Mouse (Mus musculus) lung, embryonic 16.5 days (tissue): Measurements from ENCODE around the gene T2. TPM values are rescaled to one million over a fixed set of nuclear protein-coding genes. Genes with fewer than 3 reads are reported as not detected.

ENCODE experiments used
- ATAC-seq: fragments of 200-750 bp; cut with Nextera tagmentation; 2 replicates; pipeline ENCODE4 v1.8.0; 2017; ENCODE audit warnings: low read depth, mild to moderate bottlenecking, moderate library complexity
- H3K27ac ChIP-seq: fragments of 300-500 bp; sonication (generic); 2 replicates; pipeline ENCODE4 v1.5.1; 2014; ENCODE audit warnings: mild to moderate bottlenecking, control low read depth, low read length
- H3K27me3 ChIP-seq: fragments of 300-500 bp; sonication (generic); 2 replicates; pipeline ENCODE4 v1.6.1; 2014; ENCODE audit warnings: low read depth, low read length, mixed read lengths; ENCODE audit not compliant: control insufficient read depth, insufficient read depth
- H3K36me3 ChIP-seq: fragments of 300-500 bp; sonication (generic); 2 replicates; pipeline ENCODE4 v1.6.1; 2014; ENCODE audit warnings: low read length; ENCODE audit not compliant: control insufficient read depth, insufficient read depth
- H3K4me1 ChIP-seq: fragments of 300-500 bp; sonication (generic); replicated peaks from 2 replicates; pipeline ENCODE4 v1.6.1; 2014; ENCODE audit warnings: low read length, mixed read lengths; ENCODE audit not compliant: control insufficient read depth, insufficient read depth
- H3K4me2 ChIP-seq: fragments of 300-500 bp; sonication (generic); 2 replicates; pipeline ENCODE4 v1.6.1; 2014; ENCODE audit warnings: low read depth, low read length, control low read depth
- H3K4me3 ChIP-seq: fragments of 300-500 bp; sonication (generic); 2 replicates; pipeline ENCODE4 v1.5.1; 2014; ENCODE audit warnings: mild to moderate bottlenecking, low read length, control low read depth
- H3K9ac ChIP-seq: fragments of 300-500 bp; sonication (generic); 2 replicates; pipeline ENCODE4 v1.6.1; 2014; ENCODE audit warnings: low read length, control low read depth
- H3K9me3 ChIP-seq: fragments of 300-500 bp; sonication (generic); 2 replicates; pipeline ENCODE4 v1.6.1; 2016; ENCODE audit warnings: low read length; ENCODE audit not compliant: control insufficient read depth
- WGBS: fragments of 180-500 bp; shearing (Covaris S2); extraction: QIAGEN DNeasy Blood & Tissue Kit; methylation state at CpG from one replicate; pipeline ENCODE4 v1.1.7; 2014; 5-methylcytosine and 5-hydroxymethylcytosine counted together
- polyA plus RNA-seq: library from polyadenylated mRNA; unstranded; fragments of >200 nt; fragmentation: Nextera tagmentation; extraction: Ambion mirVana; gene quantifications from 2 replicates; pipeline ENCODE4 v1.2.1, GENCODE M21; 2015

Gene T2
- polyA plus RNA-seq, 1 experiment from 2014 or later, result 0.73 TPM

DNA sequence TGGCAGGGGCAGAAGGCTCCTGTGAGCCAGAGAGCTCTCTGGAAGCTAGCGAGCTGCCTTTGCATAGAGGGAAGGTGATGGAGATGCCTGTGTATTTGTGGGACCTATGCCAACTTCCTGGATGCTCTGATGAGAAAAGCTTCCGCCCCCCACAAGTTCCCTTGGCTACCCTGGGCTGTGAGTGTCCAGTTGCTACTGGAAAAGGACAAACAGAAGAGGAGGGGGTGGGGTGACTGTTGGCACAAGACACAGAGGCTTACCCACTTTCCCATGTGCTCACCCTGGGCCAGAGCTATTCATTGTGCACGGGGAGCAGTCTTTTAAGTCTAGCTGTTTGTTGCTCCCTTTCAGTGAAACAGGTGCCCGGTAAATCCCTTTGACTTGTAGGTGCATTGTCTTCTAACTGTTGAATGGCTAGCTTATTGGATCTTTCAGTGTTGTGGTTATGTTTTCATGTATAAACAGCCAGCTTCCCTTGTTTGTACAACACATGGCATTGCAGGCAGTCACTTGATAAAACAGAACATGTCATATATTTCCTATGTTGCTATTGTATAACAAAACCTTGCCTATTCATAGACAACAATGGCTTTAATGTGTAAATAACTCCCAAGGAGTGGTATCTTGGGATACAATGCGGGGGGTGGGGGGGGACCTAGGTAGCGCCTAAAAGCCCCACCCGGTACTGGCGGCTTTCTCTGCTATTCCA lies 16.0 kb upstream of the T2 start:
- H3K4me2 ChIP-seq, result peak overlapping the region; percentile 99
- H3K9ac ChIP-seq, result no peak overlapping the region; the same call in 1 of the 2 replicates
- ATAC-seq, result peak; percentile 66

DNA sequence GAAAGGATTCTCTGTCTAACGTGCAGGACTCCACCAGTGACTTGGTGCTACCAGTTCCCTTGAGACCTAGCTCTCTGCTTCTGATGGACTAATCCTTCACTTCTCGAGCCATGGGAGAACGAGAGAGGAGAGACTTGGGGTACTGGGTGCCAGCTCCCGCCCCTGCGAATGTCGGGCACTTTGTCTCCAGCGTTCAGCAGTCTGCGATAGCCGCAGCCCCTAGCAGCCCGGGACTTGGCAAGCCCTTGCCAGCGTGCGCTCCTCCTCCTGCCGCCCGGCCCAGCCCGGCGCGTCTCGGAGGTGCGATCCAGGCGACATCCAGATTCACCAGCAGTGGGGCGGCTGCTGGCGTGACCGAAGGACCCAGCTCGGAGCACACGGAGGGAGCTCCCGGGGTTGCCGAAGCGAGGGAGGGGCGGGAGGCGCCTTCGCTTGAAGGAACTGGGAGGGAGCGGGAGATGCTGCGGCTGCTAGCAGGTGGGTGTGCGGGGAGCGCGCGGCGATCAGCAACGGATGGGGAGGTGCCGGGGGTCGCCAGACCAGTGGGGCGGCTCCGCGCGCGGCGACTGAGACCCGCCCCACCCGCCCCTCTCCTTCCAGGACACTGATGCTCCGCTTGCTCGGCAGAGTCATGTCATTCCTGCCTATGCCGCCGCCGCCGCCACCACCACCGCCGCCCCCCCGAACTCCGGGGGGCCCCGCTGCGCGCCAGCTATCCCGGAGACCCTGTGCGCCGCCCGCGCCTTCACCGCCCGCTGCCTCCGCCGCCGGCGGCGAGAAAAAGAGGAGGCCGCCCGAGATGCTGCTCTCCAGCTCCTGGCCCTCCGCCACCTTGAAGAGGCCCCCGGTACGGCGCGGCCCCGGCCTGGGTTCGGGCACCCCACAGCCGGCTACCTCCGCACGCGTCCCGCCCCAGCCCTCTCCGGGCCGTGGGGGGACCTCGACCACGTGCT lies 15.1 kb upstream of the T2 start:
- peak overlapping the region; percentile 99 for H3K4me2 ChIP-seq
- WGBS, result under 1% methylated on average over 44 of the region's 92 CpGs

More for the DNA sequence above, 16.0 kb upstream of the T2 start:
- no peaks in the 10 kb centered on the region for H3K36me3 ChIP-seq
- H3K4me3 ChIP-seq, result peak overlapping the region; percentile 55
- peaks cover 32% of the 10 kb centered on the region for H3K27me3 ChIP-seq
- H3K27ac ChIP-seq, result peak overlapping the region; percentile 52
- 16% methylated on average over 8 of the region's 8 CpGs for WGBS
- H3K4me1 ChIP-seq, result peaks cover 22% of the 10 kb centered on the region
- H3K9me3 ChIP-seq, result no peaks in the 10 kb centered on the region

GRCm38 (mm10) chr17:8341360-8341963 lies 14.3 kb upstream of the T2 start:
- Histone ChIP-seq H3K36me3 (no peaks in the 10 kb centered on the region), H3K27ac (no peak overlapping the region), H3K4me3 (peak overlapping the region; percentile 55), H3K4me2 (peak overlapping the region; percentile 99), H3K4me1 (peaks cover 22% of the 10 kb centered on the region), H3K9me3 (no peaks in the 10 kb centered on the region), H3K27me3 (peaks cover 32% of the 10 kb centered on the region), H3K9ac (peak overlapping the region; percentile 56)
- ATAC-seq, result peak; percentile 29
- 11% methylated on average over 42 of the region's 46 CpGs for WGBS

More for the DNA sequence above, 15.1 kb upstream of the T2 start:
- H3K4me1 ChIP-seq, result peaks cover 22% of the 10 kb centered on the region
- peak; percentile 46 for ATAC-seq
- H3K4me3 ChIP-seq, result peak overlapping the region; percentile 55
- no peaks in the 10 kb centered on the region for H3K9me3 ChIP-seq
- peak overlapping the region; percentile 52 for H3K27ac ChIP-seq
- H3K27me3 ChIP-seq, result peaks cover 32% of the 10 kb centered on the region
- H3K36me3 ChIP-seq, result no peaks in the 10 kb centered on the region
- H3K9ac ChIP-seq, result peak overlapping the region; percentile 56

DNA sequence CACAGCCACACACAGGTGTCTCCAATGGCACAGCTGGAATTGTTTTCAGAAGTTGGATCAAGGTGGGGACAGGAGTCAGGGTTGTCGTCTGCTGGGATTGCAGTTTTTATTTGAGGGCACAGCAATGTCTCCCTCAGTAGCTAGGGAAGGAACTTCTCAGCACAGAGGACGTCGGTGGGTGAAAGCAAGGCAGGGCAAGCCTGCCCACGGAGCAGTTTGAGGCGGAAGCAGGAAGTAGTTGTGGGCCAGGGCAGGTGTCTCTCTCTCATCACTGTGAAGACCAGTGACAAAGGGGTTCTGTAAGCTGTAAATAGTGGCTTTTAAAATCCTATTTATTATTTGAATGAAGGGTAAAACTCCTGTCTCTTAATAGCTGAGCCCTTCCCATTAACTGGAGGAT lies 13.1 kb upstream of the T2 start:
- no peak overlapping the region for H3K27ac ChIP-seq
- no peaks in the 10 kb centered on the region for H3K36me3 ChIP-seq
- 0 out of 2 replicates have a peak overlapping the region, but pooled peaks have one; percentile 11 for H3K4me2 ChIP-seq
- H3K4me3 ChIP-seq, result no peak overlapping the region
- 32% methylated on average over 5 of the region's 5 CpGs for WGBS
- peaks cover 32% of the 10 kb centered on the region for H3K27me3 ChIP-seq
- no peak for ATAC-seq
- H3K9me3 ChIP-seq, result no peaks in the 10 kb centered on the region
- H3K4me1 ChIP-seq, result peaks cover 22% of the 10 kb centered on the region
- H3K9ac ChIP-seq, result no peak overlapping the region

DNA sequence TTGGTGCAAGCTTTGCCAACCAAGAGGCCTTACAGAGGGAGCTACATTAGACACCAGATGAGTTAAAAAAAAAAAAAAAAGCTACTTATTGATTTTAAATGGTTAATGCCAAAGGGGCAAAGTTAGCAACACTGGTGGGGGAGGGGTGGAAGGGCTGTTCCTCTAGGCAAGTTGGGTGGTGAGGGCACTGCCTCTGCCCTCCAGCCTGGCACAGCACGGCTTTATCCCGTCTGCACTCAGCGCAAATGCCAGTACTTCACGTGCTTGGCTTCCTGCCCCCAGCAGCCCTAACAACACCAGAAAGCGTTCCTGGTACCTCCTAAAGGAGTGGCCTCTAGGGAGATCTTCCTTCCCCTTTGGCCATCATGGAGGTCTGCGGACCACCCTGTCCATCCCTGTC lies 12.4 kb upstream of the T2 start:
- H3K36me3 ChIP-seq, result no peaks in the 10 kb centered on the region
- peaks cover 22% of the 10 kb centered on the region for H3K4me1 ChIP-seq
- H3K9me3 ChIP-seq, result no peaks in the 10 kb centered on the region
- 54% methylated on average over 6 of the region's 6 CpGs for WGBS
- no peak overlapping the region for H3K4me2 ChIP-seq
- no peak overlapping the region for H3K4me3 ChIP-seq
- H3K27me3 ChIP-seq, result peaks cover 32% of the 10 kb centered on the region
- no peak overlapping the region for H3K9ac ChIP-seq
- ATAC-seq, result no peak
- H3K27ac ChIP-seq, result no peak overlapping the region

DNA sequence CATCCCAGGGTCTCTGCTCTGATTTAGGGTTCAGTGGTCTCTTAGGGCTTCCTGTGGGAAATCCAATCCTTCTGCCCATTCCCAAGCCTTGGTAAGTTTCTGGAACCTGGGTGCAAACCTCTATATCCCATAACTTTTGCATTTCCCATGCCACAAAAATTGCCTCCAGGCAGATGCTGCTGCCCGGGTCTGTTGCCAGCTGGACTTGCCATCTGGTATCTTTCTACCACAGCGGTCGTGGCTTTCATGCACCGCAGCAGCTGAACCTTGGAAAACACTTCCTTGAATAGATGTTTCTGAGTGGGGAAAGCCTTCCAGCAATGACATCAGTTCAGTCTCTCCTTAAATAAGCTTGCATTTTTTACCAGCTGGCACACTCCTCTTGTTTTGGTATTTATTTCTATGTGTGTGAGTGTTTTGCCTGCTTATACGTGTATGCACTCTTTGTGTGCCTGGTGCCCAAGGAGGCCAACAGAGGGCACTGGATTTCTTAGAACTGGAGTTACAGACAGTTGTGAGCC lies 8.0 kb upstream of the T2 start:
- Histone ChIP-seq H3K27ac (no peak overlapping the region), H3K9me3 (no peaks in the 10 kb centered on the region), H3K36me3 (no peaks in the 10 kb centered on the region), H3K9ac (no peak overlapping the region), H3K4me1 (peaks cover 3% of the 10 kb centered on the region; the same call in 1 of the 2 replicates), H3K27me3 (no peaks in the 10 kb centered on the region), H3K4me3 (no peak overlapping the region), H3K4me2 (no peak overlapping the region)
- no peak for ATAC-seq
- WGBS, result 71% methylated on average over 5 of the region's 5 CpGs

- no peak for ATAC-seq
- no peaks in the 10 kb centered on the region for H3K4me1 ChIP-seq
- no peaks in the 10 kb centered on the region for H3K9me3 ChIP-seq
- no peak overlapping the region for H3K27ac ChIP-seq
- no peak overlapping the region for H3K4me2 ChIP-seq
- H3K36me3 ChIP-seq, result no peaks in the 10 kb centered on the region
- H3K9ac ChIP-seq, result no peak overlapping the region
- no peaks in the 10 kb centered on the region for H3K27me3 ChIP-seq
- WGBS, result 76% methylated on average over 4 of the region's 4 CpGs
- H3K4me3 ChIP-seq, result no peak overlapping the region
Observed at GRCm38 (mm10) chr17:8348941-8349340, 6.9 kb upstream of the T2 start.

DNA sequence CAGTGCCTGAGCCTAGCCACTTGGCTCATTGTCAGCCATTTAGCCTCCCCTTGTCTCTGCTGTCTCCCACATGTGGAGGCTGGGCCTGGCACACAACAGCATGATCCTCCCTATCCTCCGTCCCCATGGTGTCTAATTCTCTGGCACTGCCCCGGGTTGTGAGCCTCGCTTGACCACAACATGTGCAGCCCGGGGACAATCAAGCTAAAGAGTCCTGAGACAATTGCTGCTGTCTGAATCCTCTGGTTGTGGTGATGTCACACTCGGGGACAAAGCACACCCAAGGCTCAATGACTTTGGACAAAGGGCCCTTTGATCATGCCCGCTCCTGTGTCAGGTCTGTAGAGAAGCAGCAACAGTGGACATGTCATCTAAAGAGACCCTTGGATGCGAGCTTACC lies 4.7 kb upstream of the T2 start:
- Histone ChIP-seq H3K36me3 (no peaks in the 10 kb centered on the region), H3K4me2 (no peak overlapping the region), H3K9ac (no peak overlapping the region), H3K4me1 (no peaks in the 10 kb centered on the region), H3K27me3 (no peaks in the 10 kb centered on the region), H3K27ac (no peak overlapping the region), H3K9me3 (no peaks in the 10 kb centered on the region), H3K4me3 (no peak overlapping the region)
- WGBS, result 80% methylated on average over 7 of the region's 7 CpGs
- no peak for ATAC-seq

- Histone ChIP-seq H3K9ac (no peak overlapping the region), H3K4me1 (0 out of 2 replicates have a peak, but pooled peaks cover 3% of the 10 kb centered on the region), H3K4me2 (no peak overlapping the region), H3K36me3 (no peaks in the 10 kb centered on the region), H3K9me3 (no peaks in the 10 kb centered on the region), H3K4me3 (no peak overlapping the region), H3K27me3 (no peaks in the 10 kb centered on the region), H3K27ac (no peak overlapping the region)
- WGBS, result 85% methylated on average over 6 of the region's 6 CpGs
- ATAC-seq, result no peak
Observed at GRCm38 (mm10) chr17:8357498-8357897, 1.7 kb downstream of the T2 start.
